Mouse (Mus musculus): ENCODE results near the gene Rbmxl1. TPM values are rescaled to one million over a fixed set of nuclear protein-coding genes. Genes with fewer than 3 reads are reported as not detected.

The Rbmxl1 gene
- polyA plus RNA-seq, 2 experiments = 146 to 203 TPM

DNA sequence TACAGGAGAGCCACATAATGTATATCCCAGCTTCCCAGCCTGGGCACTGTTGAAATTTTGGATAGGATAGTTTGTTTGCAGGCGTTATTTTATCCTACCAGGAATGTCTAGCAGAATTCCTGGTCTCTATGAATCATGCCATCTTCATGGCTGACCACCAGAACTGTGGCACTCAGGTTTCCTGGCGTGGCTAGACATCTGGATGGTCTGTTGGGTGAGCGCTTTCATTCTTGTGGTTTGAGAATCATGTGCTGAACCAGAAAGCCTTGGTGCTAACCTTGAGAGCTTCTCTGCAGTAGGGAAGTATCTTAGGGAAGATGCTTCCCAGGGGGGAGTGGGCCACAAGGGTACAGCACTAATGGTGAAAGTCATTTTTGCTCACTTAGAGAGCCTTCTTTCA is 6.4 kb upstream of the Rbmxl1 start:
- 90% methylated on average over 3 of the region's 3 CpGs for WGBS
- H3K27ac ChIP-seq (replicated peaks; ENCODE audit: low read depth, low read length) = no peak overlapping the region
- H3K4me1 ChIP-seq (ENCODE audit: control insufficient read depth, insufficient read depth, low read length) = peaks cover 7% of the 10 kb centered on the region
- no peaks in the 10 kb centered on the region for H3K27me3 ChIP-seq (ENCODE audit: control insufficient read depth, insufficient read depth, low read length)
- no peak overlapping the region for H3K4me3 ChIP-seq (replicated peaks; ENCODE audit: low read length)
- H3K9ac ChIP-seq (ENCODE audit: low read depth, low read length, severe bottlenecking) = no peak overlapping the region
- peaks cover 30% of the 10 kb centered on the region; the same call in 1 of the 2 replicates for H3K36me3 ChIP-seq (ENCODE audit: control insufficient read depth, insufficient read depth, low read length)
- H3K9me3 ChIP-seq (ENCODE audit: control insufficient read depth, low read length) = no peaks in the 10 kb centered on the region
- DNase-seq (ENCODE audit: low spot score) (no peak), ATAC-seq (ENCODE audit: low FRiP score, low read depth) (no peak)
- TF ChIP-seq POLR2A (IDR thresholded peaks at IDR 0.05; ENCODE audit: borderline replicate concordance, extremely low read depth, insufficient read depth, insufficient read length) = no peak
- H3K4me2 ChIP-seq (replicated peaks; ENCODE audit: low read depth, low read length, severe bottlenecking) = no peak overlapping the region

DNA sequence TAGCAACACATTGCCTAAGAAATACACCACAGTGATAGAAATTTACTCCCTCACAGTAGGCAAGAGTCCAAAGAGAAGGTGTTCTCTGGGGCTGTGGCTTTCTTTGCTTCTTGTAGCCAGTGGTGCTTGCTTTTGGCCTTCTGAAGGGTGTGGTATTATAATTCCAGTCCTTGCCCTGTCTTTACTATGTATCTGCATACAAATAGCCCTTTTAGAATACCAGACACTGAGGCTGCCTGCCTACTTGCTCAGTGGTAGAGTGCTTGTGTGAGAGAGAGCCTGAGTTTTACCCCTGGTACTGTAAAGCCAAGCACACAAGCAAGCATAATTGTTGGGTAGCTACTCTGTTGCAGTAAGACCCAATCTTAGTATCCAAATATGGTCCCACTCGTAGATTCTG is 6.0 kb upstream of the Rbmxl1 start:
- H3K4me2 ChIP-seq (replicated peaks; ENCODE audit: low read depth, low read length, severe bottlenecking) = no peak overlapping the region
- TF ChIP-seq POLR2A (IDR thresholded peaks at IDR 0.05; ENCODE audit: borderline replicate concordance, extremely low read depth, insufficient read depth, insufficient read length) = no peak
- 96% methylated on average over 1 of the region's 1 CpGs for WGBS
- H3K9ac ChIP-seq (ENCODE audit: low read depth, low read length, severe bottlenecking) = no peak overlapping the region
- H3K27ac ChIP-seq (replicated peaks; ENCODE audit: low read depth, low read length) = no peak overlapping the region
- no peak overlapping the region for H3K4me3 ChIP-seq (replicated peaks; ENCODE audit: low read length)
- H3K36me3 ChIP-seq (ENCODE audit: control insufficient read depth, insufficient read depth, low read length) = peaks cover 27% of the 10 kb centered on the region; the same call in 1 of the 2 replicates
- peaks cover 8% of the 10 kb centered on the region for H3K4me1 ChIP-seq (ENCODE audit: control insufficient read depth, insufficient read depth, low read length)
- no peaks in the 10 kb centered on the region for H3K9me3 ChIP-seq (ENCODE audit: control insufficient read depth, low read length)
- no peak for DNase-seq (ENCODE audit: low spot score)
- no peaks in the 10 kb centered on the region for H3K27me3 ChIP-seq (ENCODE audit: control insufficient read depth, insufficient read depth, low read length)
- no peak for ATAC-seq (ENCODE audit: low FRiP score, low read depth)

DNA sequence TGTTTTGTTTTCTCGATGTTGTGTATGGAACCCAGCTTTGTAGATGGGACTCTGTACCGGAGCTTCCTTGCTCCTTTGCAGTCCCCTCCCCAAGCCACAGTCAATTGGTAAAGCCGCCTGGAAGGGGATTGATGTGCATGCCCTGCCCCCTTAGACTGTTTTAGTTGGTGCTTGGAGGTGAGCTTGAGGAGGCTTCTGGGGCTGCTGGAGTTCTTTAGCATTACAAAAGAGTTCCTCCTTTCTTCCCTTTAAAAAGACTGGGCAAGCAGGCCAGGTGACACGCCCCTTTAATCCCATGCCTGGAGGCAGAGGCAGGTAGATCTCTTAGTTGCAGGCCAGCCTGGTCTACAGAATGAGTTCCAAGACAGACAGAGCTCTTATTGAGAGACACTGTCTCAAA is 4.4 kb upstream of the Rbmxl1 start:
- ATAC-seq (ENCODE audit: low FRiP score, low read depth) (no peak), DNase-seq (ENCODE audit: low spot score) (no peak)
- no peak overlapping the region for H3K9ac ChIP-seq (ENCODE audit: low read depth, low read length, severe bottlenecking)
- H3K4me2 ChIP-seq (replicated peaks; ENCODE audit: low read depth, low read length, severe bottlenecking) = no peak overlapping the region
- no peak overlapping the region for H3K27ac ChIP-seq (replicated peaks; ENCODE audit: low read depth, low read length)
- 88% methylated on average over 4 of the region's 4 CpGs for WGBS
- peaks cover 25% of the 10 kb centered on the region; the same call in 1 of the 2 replicates for H3K36me3 ChIP-seq (ENCODE audit: control insufficient read depth, insufficient read depth, low read length)
- H3K9me3 ChIP-seq (ENCODE audit: control insufficient read depth, low read length) = no peaks in the 10 kb centered on the region
- H3K27me3 ChIP-seq (ENCODE audit: control insufficient read depth, insufficient read depth, low read length) = no peaks in the 10 kb centered on the region
- H3K4me1 ChIP-seq (ENCODE audit: control insufficient read depth, insufficient read depth, low read length) = peaks cover 8% of the 10 kb centered on the region
- no peak overlapping the region for H3K4me3 ChIP-seq (replicated peaks; ENCODE audit: low read length)
- no peak for TF ChIP-seq POLR2A (IDR thresholded peaks at IDR 0.05; ENCODE audit: borderline replicate concordance, extremely low read depth, insufficient read depth, insufficient read length)

DNA sequence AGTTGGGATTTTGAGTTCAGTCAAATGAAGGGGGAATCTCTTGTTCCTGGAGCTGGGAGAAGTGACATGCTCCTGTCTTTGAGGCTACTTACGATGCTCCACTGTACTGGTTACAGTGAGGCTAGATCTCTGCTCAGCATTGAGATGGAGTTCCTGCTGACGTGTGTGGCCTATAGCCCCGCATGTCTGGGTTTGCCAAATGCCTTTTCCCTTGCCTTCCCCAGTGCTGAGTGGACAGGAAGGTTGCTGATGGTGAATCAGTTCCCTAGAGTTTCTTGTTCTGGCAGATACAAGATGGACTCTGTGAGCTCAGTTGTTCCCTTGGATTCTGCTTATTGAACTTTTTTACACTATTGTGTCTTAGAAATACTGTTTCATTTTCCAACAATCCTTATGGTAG is 2.2 kb upstream of the Rbmxl1 start:
- no peak overlapping the region for H3K4me2 ChIP-seq (replicated peaks; ENCODE audit: low read depth, low read length, severe bottlenecking)
- no peak overlapping the region for H3K9ac ChIP-seq (ENCODE audit: low read depth, low read length, severe bottlenecking)
- WGBS = 69% methylated on average over 3 of the region's 3 CpGs

DNA sequence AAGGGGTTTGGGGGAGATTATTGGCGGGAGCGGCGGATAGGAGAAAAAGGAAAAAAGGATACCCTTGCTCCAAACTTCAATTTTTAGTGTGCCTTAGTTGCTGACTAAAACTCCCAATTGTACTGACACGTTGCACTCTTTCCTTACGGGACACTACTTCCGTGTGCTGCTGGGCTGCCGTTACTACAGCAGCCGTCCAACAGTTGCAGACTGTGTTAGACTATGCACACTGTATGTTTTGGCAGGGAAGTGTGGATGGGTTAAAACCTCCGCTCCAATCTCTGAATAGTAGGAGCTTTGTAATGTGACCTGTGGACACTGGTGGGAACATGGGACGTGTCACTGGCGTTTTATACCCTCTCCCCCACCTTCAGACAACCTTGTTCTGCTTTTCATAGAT is 1.4 kb upstream of the Rbmxl1 start:
- peak overlapping the region; percentile 93 for H3K4me3 ChIP-seq (replicated peaks; ENCODE audit: low read length)
- peaks cover 7% of the 10 kb centered on the region for H3K36me3 ChIP-seq (ENCODE audit: control insufficient read depth, insufficient read depth, low read length)
- peak; percentile 58 for DNase-seq (ENCODE audit: low spot score)
- H3K4me1 ChIP-seq (ENCODE audit: control insufficient read depth, insufficient read depth, low read length) = peaks cover 15% of the 10 kb centered on the region
- 0% methylated on average over 11 of the region's 11 CpGs for WGBS
- TF ChIP-seq POLR2A (IDR thresholded peaks at IDR 0.05; ENCODE audit: borderline replicate concordance, extremely low read depth, insufficient read depth, insufficient read length) = no peak
- H3K9me3 ChIP-seq (ENCODE audit: control insufficient read depth, low read length) = no peaks in the 10 kb centered on the region
- no peaks in the 10 kb centered on the region for H3K27me3 ChIP-seq (ENCODE audit: control insufficient read depth, insufficient read depth, low read length)
- no peak for ATAC-seq (ENCODE audit: low FRiP score, low read depth)
- H3K27ac ChIP-seq (replicated peaks; ENCODE audit: low read depth, low read length) = peak overlapping the region; percentile 92
- peak overlapping the region; percentile 82 for H3K4me2 ChIP-seq (replicated peaks; ENCODE audit: low read depth, low read length, severe bottlenecking)
- peak overlapping the region; percentile 99 for H3K9ac ChIP-seq (ENCODE audit: low read depth, low read length, severe bottlenecking)

More for the DNA sequence above, 2.2 kb upstream of the Rbmxl1 start:
- ATAC-seq (ENCODE audit: low FRiP score, low read depth) (no peak), DNase-seq (ENCODE audit: low spot score) (no peak)
- Histone ChIP-seq H3K4me1 (ENCODE audit: control insufficient read depth, insufficient read depth, low read length) (peaks cover 15% of the 10 kb centered on the region), H3K36me3 (ENCODE audit: control insufficient read depth, insufficient read depth, low read length) (peaks cover 13% of the 10 kb centered on the region), H3K4me3 (replicated peaks; ENCODE audit: low read length) (no peak overlapping the region), H3K27ac (replicated peaks; ENCODE audit: low read depth, low read length) (no peak overlapping the region), H3K9me3 (ENCODE audit: control insufficient read depth, low read length) (no peaks in the 10 kb centered on the region), H3K27me3 (ENCODE audit: control insufficient read depth, insufficient read depth, low read length) (no peaks in the 10 kb centered on the region)
- no peak for TF ChIP-seq POLR2A (IDR thresholded peaks at IDR 0.05; ENCODE audit: borderline replicate concordance, extremely low read depth, insufficient read depth, insufficient read length)

Measured in limb, embryonic 14.5 days (tissue).